Mouse (Mus musculus) MEL (cell line): ENCODE measurements at regions not wholly inside any gene's neighbourhood (a gene's known extent, or its start where the extent isn't known, plus 50 kb on each side); places are given as distances from the start of the nearest gene placed in this dataset.

ENCODE experiments used
- DNase-seq: peaks from one replicate; pipeline ENCODE4 v3.0.0; 2011; ENCODE audit warnings: low read depth, low spot score
- H3K27ac ChIP-seq: 2 replicates; pipeline ENCODE4 v1.5.1; 2012; ENCODE audit warnings: low read depth, mild to moderate bottlenecking, control low read depth, low read length, moderate library complexity; ENCODE audit not compliant: control insufficient read depth
- H3K27me3 ChIP-seq, 2 experiments: fragments of 150-350 bp in 1 of 2; sonication (generic) in 1 of 2; 2 replicates each; pipeline ENCODE4 v1.6.1; 2012; ENCODE audit warnings: low read length in 2 of 2, mild to moderate bottlenecking in 2 of 2, improper control_type of control experiment in 1 of 2, moderate library complexity in 1 of 2; ENCODE audit not compliant: insufficient read depth in 2 of 2, control insufficient read depth in 1 of 2
- H3K36me3 ChIP-seq, 2 experiments: 2 replicates each; pipeline ENCODE4 v1.6.1; 2012 to 2014; ENCODE audit warnings: low read length in 2 of 2, improper control_type of control experiment in 1 of 2, inconsistent platforms in 1 of 2, mild to moderate bottlenecking in 1 of 2; ENCODE audit not compliant: insufficient read depth in 2 of 2, control insufficient read depth in 1 of 2
- H3K4me1 ChIP-seq, 2 experiments: fragments of 150-350 bp in 1 of 2; sonication (generic) in 1 of 2; 2 replicates each; pipeline ENCODE4 v1.6.1; 2012; ENCODE audit warnings: low read length in 2 of 2, improper control_type of control experiment in 1 of 2, mild to moderate bottlenecking in 1 of 2; ENCODE audit not compliant: insufficient read depth in 2 of 2, control insufficient read depth in 1 of 2
- H3K4me3 ChIP-seq, 2 experiments: fragments of 150-350 bp in 1 of 2; sonication (generic) in 1 of 2; 2 replicates each; pipeline ENCODE4 v1.5.1; 2012; ENCODE audit warnings: low read depth in 2 of 2, low read length in 2 of 2, mild to moderate bottlenecking in 2 of 2, moderate library complexity in 2 of 2, control low read depth in 1 of 2, improper control_type of control experiment in 1 of 2; ENCODE audit not compliant: control insufficient read depth in 1 of 2, insufficient read depth in 1 of 2
- H3K79me2 ChIP-seq: 2 replicates; pipeline ENCODE4 v1.6.1; 2012; ENCODE audit warnings: mild to moderate bottlenecking, low read length, moderate library complexity; ENCODE audit not compliant: control insufficient read depth, poor library complexity, insufficient read depth
- H3K9ac ChIP-seq: 2 replicates; pipeline ENCODE4 v1.6.1; 2012; ENCODE audit warnings: low read depth, mild to moderate bottlenecking, control low read depth, low read length, moderate library complexity; ENCODE audit not compliant: control insufficient read depth, poor library complexity, severe bottlenecking
- H3K9me3 ChIP-seq: fragments of 150-350 bp; sonication (generic); replicated peaks from 2 replicates; pipeline ENCODE4 v1.6.1; 2012; ENCODE audit warnings: mild to moderate bottlenecking, low read length, improper control_type of control experiment, moderate library complexity; ENCODE audit not compliant: insufficient read depth
- CHD1 ChIP-seq: IDR thresholded peaks from 2 replicates; pipeline ENCODE4 v1.6.1; 2012; ENCODE audit warnings: low read depth, mild to moderate bottlenecking, inconsistent platforms, low read length, improper control_type of control experiment
- ELF1 ChIP-seq: IDR thresholded peaks from 2 replicates; pipeline ENCODE4 v1.6.1; 2014; ENCODE audit warnings: low read depth, mild to moderate bottlenecking, inconsistent platforms, low read length, improper control_type of control experiment, moderate library complexity
- EP300 ChIP-seq, 2 experiments: IDR thresholded peaks; 2 replicates each; pipeline ENCODE4 v1.6.1; 2011; ENCODE audit warnings: improper control_type of control experiment in 2 of 2, low read length in 2 of 2, low read depth in 1 of 2, mild to moderate bottlenecking in 1 of 2
- GATA1 ChIP-seq: IDR thresholded peaks from 2 replicates; pipeline ENCODE4 v1.6.1; 2011; ENCODE audit warnings: low read depth, low read length, improper control_type of control experiment
- HCFC1 ChIP-seq: IDR thresholded peaks from 2 replicates; pipeline ENCODE4 v1.6.1; 2012; ENCODE audit warnings: low read depth, mild to moderate bottlenecking, inconsistent platforms, low read length, improper control_type of control experiment, moderate library complexity
- JUND ChIP-seq: IDR thresholded peaks from 2 replicates; pipeline ENCODE4 v1.6.1; 2011; ENCODE audit warnings: low read depth, mild to moderate bottlenecking, improper control_type of control experiment, low read length
- MEF2A ChIP-seq: IDR thresholded peaks from 2 replicates; pipeline ENCODE4 v1.6.1; 2014; ENCODE audit warnings: low read depth, mild to moderate bottlenecking, inconsistent platforms, low read length, improper control_type of control experiment; ENCODE audit not compliant: poor library complexity, insufficient replicate concordance, severe bottlenecking; ENCODE audit errors: extremely low read depth
- MYB ChIP-seq: IDR thresholded peaks from 2 replicates; pipeline ENCODE4 v1.6.1; 2011; ENCODE audit warnings: mild to moderate bottlenecking, low read depth, low read length, improper control_type of control experiment
- NELFE ChIP-seq: IDR thresholded peaks from 2 replicates; pipeline ENCODE4 v1.6.1; 2011; ENCODE audit warnings: low read depth, low read length, improper control_type of control experiment
- POLR2AphosphoS5 ChIP-seq: IDR thresholded peaks from 2 replicates; pipeline ENCODE4 v1.6.1; 2012; ENCODE audit warnings: low read depth, borderline replicate concordance, mild to moderate bottlenecking, inconsistent platforms, low read length, moderate library complexity, mixed read lengths
- TAL1 ChIP-seq: IDR thresholded peaks from 2 replicates; pipeline ENCODE4 v1.6.1; 2012; ENCODE audit warnings: mild to moderate bottlenecking, inconsistent platforms, low read length, moderate library complexity, mixed read lengths
- ZNF384 ChIP-seq: IDR thresholded peaks from 2 replicates; pipeline ENCODE4 v1.6.1; 2012; ENCODE audit warnings: low read depth, mild to moderate bottlenecking, inconsistent platforms, low read length, improper control_type of control experiment

GRCm38 (mm10) chr12:109401696-109402095, 50.9 kb upstream of the Dlk1 start:
- no peaks in the 10 kb centered on the region for H3K79me2 ChIP-seq
- no peaks in the 10 kb centered on the region for H3K36me3 ChIP-seq
- H3K9me3 ChIP-seq, result no peaks in the 10 kb centered on the region
- no peak overlapping the region for H3K9ac ChIP-seq
- no peak overlapping the region for H3K27ac ChIP-seq
- H3K27me3 ChIP-seq, result no peaks in the 10 kb centered on the region
- no peak overlapping the region for H3K4me3 ChIP-seq
- TF ChIP-seq EP300 (IDR thresholded peaks at IDR 0.05; ENCODE audit: low read depth in 1 of 2, low read length in 2 of 2) (no peak), GATA1 (no peak), CHD1 (no peak), ZNF384 (no peak), TAL1 (no peak), JUND (no peak), HCFC1 (no peak), POLR2AphosphoS5 (no peak), MYB (no peak)
- no peaks in the 10 kb centered on the region for H3K4me1 ChIP-seq
- no peak for DNase-seq

- no peak overlapping the region for H3K27ac ChIP-seq
Observed at GRCm38 (mm10) chr12:109402226-109402625, 50.4 kb upstream of the Dlk1 start.

More at GRCm38 (mm10) chr12:109402226-109402625, 50.4 kb upstream of the Dlk1 start:
- Histone ChIP-seq H3K36me3 (no peaks in the 10 kb centered on the region), H3K9ac (no peak overlapping the region), H3K4me1 (no peaks in the 10 kb centered on the region), H3K4me3 (no peak overlapping the region), H3K27me3 (no peaks in the 10 kb centered on the region), H3K79me2 (no peaks in the 10 kb centered on the region), H3K9me3 (no peaks in the 10 kb centered on the region)
- no peak for DNase-seq
- no peak for TF ChIP-seq ELF1
- TF ChIP-seq NELFE, result no peak
- no peak for TF ChIP-seq MEF2A
